Mouse (Mus musculus) stomach, embryonic 14.5 days (tissue): ENCODE results near the gene Pcbp1. TPM values are rescaled to one million over a fixed set of nuclear protein-coding genes. Genes with fewer than 3 reads are reported as not detected.

ENCODE experiments used
- ATAC-seq: fragments of 200-750 bp; cut with Nextera tagmentation; 2 replicates; pipeline ENCODE4 v1.8.0; 2017; ENCODE audit warnings: low read depth, moderate TSS enrichment; ENCODE audit not compliant: insufficient number of reproducible peaks, insufficient read depth, low FRiP score
- H3K27ac ChIP-seq: fragments of 300-500 bp; sonication (generic); 2 replicates; pipeline ENCODE4 v1.5.1; 2014; ENCODE audit warnings: mild to moderate bottlenecking, low read length, moderate library complexity, mixed read lengths
- H3K27me3 ChIP-seq: fragments of 300-500 bp; sonication (generic); 2 replicates; pipeline ENCODE4 v1.6.1; 2014; ENCODE audit warnings: low read length, control low read depth, mixed read lengths; ENCODE audit not compliant: control insufficient read depth, insufficient read depth
- H3K36me3 ChIP-seq: fragments of 300-500 bp; sonication (generic); 2 replicates; pipeline ENCODE4 v1.6.1; 2014; ENCODE audit warnings: mild to moderate bottlenecking, control low read depth, low read length, moderate library complexity, mixed read lengths; ENCODE audit not compliant: control insufficient read depth, insufficient read depth
- H3K4me1 ChIP-seq: fragments of 300-500 bp; sonication (generic); 2 replicates; pipeline ENCODE4 v1.6.1; 2014; ENCODE audit warnings: low read length, control low read depth, mixed read lengths; ENCODE audit not compliant: control insufficient read depth, insufficient read depth
- H3K4me2 ChIP-seq: fragments of 300-500 bp; sonication (generic); replicated peaks from 2 replicates; pipeline ENCODE4 v1.6.1; 2014; ENCODE audit warnings: low read depth, low read length, control low read depth
- H3K4me3 ChIP-seq: fragments of 300-500 bp; sonication (generic); 2 replicates; pipeline ENCODE4 v1.5.1; 2014; ENCODE audit warnings: low read depth, low read length, control low read depth
- H3K9ac ChIP-seq: fragments of 300-500 bp; sonication (generic); replicated peaks from 2 replicates; pipeline ENCODE4 v1.6.1; 2014; ENCODE audit warnings: low read depth, mild to moderate bottlenecking, control low read depth, low read length, moderate library complexity, mixed read lengths
- H3K9me3 ChIP-seq: fragments of 300-500 bp; sonication (generic); 2 replicates; pipeline ENCODE4 v1.6.1; 2016; ENCODE audit warnings: low read depth, low read length, control low read depth; ENCODE audit not compliant: control insufficient read depth
- WGBS: fragments of 180-500 bp; shearing (Covaris S2); extraction: QIAGEN DNeasy Blood & Tissue Kit; methylation state at CpG from one replicate; pipeline ENCODE4 v1.1.7; 2014; 5-methylcytosine and 5-hydroxymethylcytosine counted together
- microRNA-seq: library from miRNA; unstranded; fragments of <30 nt; microRNA quantifications from one replicate; pipeline ENCODE4, GENCODE M21; 2016
- polyA plus RNA-seq: library from polyadenylated mRNA; unstranded; fragments of >200 nt; fragmentation: Nextera tagmentation; extraction: Ambion mirVana; gene quantifications from 2 replicates; pipeline ENCODE4 v1.2.1, GENCODE M21; 2014

Pcbp1 gene
- polyA plus RNA-seq, 1 experiment from 2014 or later: 230 TPM

GRCm38 (mm10) chr6:86480189-86480831 is 45.8 kb downstream of the Pcbp1 start:
- peak overlapping the region; percentile 87 for H3K27ac ChIP-seq
- H3K9me3 ChIP-seq: no peaks in the 10 kb centered on the region
- peak overlapping the region; percentile 41 for H3K4me2 ChIP-seq
- peaks cover 13% of the 10 kb centered on the region; the same call in 1 of the 2 replicates for H3K4me1 ChIP-seq
- peak overlapping the region; percentile 8; the same call in 1 of the 2 replicates for H3K4me3 ChIP-seq
- peak; percentile 49; the same call in 1 of the 2 replicates for ATAC-seq
- no peaks in the 10 kb centered on the region for H3K36me3 ChIP-seq
- peak overlapping the region; percentile 31; the same call in 1 of the 2 replicates for H3K9ac ChIP-seq
- H3K27me3 ChIP-seq: no peaks in the 10 kb centered on the region
- WGBS: 21% methylated on average over 9 of the region's 9 CpGs

GRCm38 (mm10) chr6:86479816-86480188 is 46.3 kb downstream of the Pcbp1 start:
- H3K27ac ChIP-seq: peak overlapping the region; percentile 87
- no peaks in the 10 kb centered on the region for H3K9me3 ChIP-seq
- no peaks in the 10 kb centered on the region for H3K27me3 ChIP-seq
- H3K4me2 ChIP-seq: peak overlapping the region; percentile 41; the same call in 1 of the 2 replicates
- H3K4me1 ChIP-seq: peaks cover 13% of the 10 kb centered on the region; the same call in 1 of the 2 replicates
- H3K4me3 ChIP-seq: no peak overlapping the region
- ATAC-seq: no peak
- H3K36me3 ChIP-seq: no peaks in the 10 kb centered on the region
- no peak overlapping the region for H3K9ac ChIP-seq

GRCm38 (mm10) chr6:86479311-86479710 is 46.8 kb downstream of the Pcbp1 start:
- Histone ChIP-seq H3K9me3 (no peaks in the 10 kb centered on the region), H3K4me1 (peaks cover 13% of the 10 kb centered on the region; the same call in 1 of the 2 replicates), H3K36me3 (no peaks in the 10 kb centered on the region), H3K4me2 (no peak overlapping the region), H3K27ac (peak overlapping the region; percentile 87; the same call in 1 of the 2 replicates), H3K27me3 (no peaks in the 10 kb centered on the region), H3K9ac (no peak overlapping the region), H3K4me3 (no peak overlapping the region)
- no peak for ATAC-seq
- 64% methylated on average over 3 of the region's 3 CpGs for WGBS

- Histone ChIP-seq H3K4me1 (peaks cover 20% of the 10 kb centered on the region; the same call in 1 of the 2 replicates), H3K4me2 (no peak overlapping the region), H3K9ac (no peak overlapping the region), H3K9me3 (no peaks in the 10 kb centered on the region), H3K36me3 (no peaks in the 10 kb centered on the region), H3K27ac (no peak overlapping the region), H3K27me3 (no peaks in the 10 kb centered on the region), H3K4me3 (no peak overlapping the region)
- 70% methylated on average over 5 of the region's 5 CpGs for WGBS
- no peak for ATAC-seq
Measured at GRCm38 (mm10) chr6:86476931-86477330, 49.2 kb downstream of the Pcbp1 start.

GRCm38 (mm10) chr6:86475462-86476167 is 50.5 kb downstream of the Pcbp1 start:
- H3K4me2 ChIP-seq: no peak overlapping the region
- H3K27ac ChIP-seq: peak overlapping the region; percentile 52; the same call in 1 of the 2 replicates
- H3K27me3 ChIP-seq: no peaks in the 10 kb centered on the region
- peaks cover 23% of the 10 kb centered on the region; the same call in 1 of the 2 replicates for H3K4me1 ChIP-seq
- ATAC-seq: no peak
- H3K9me3 ChIP-seq: no peaks in the 10 kb centered on the region
- 62% methylated on average over 9 of the region's 9 CpGs for WGBS
- H3K9ac ChIP-seq: no peak overlapping the region
- H3K4me3 ChIP-seq: no peak overlapping the region
- H3K36me3 ChIP-seq: no peaks in the 10 kb centered on the region; the same call in 1 of the 2 replicates

- ATAC-seq: no peak
- H3K36me3 ChIP-seq: peaks cover 2% of the 10 kb centered on the region; the same call in 1 of the 2 replicates
- no peaks in the 10 kb centered on the region for H3K27me3 ChIP-seq
- H3K4me2 ChIP-seq: no peak overlapping the region
- no peaks in the 10 kb centered on the region for H3K9me3 ChIP-seq
- H3K4me1 ChIP-seq: peaks cover 17% of the 10 kb centered on the region; the same call in 1 of the 2 replicates
- H3K27ac ChIP-seq: no peak overlapping the region
- no peak overlapping the region for H3K9ac ChIP-seq
- H3K4me3 ChIP-seq: no peak overlapping the region
Measured at GRCm38 (mm10) chr6:86474646-86475181, 51.4 kb downstream of the Pcbp1 start.

Small RNA genes lying within 50 kb of the gene (microRNA-seq; reads per million reads assigned to microRNA genes)
- gene Gm22184: not detected

Other genes with a start within 250 kb of the Pcbp1 start
- gene Fam136a, start 160.7 kb downstream of the Pcbp1 start, polyA plus RNA-seq: 123 and 138 TPM in 2 replicates
- 676 and 802 TPM in 2 replicates for gene Snrpg, start 155.0 kb downstream of the Pcbp1 start, polyA plus RNA-seq
- gene Pcyox1, start 129.2 kb downstream of the Pcbp1 start, polyA plus RNA-seq: 102 TPM in 2 replicates
- 236 and 245 TPM in 2 replicates for gene Tia1, start 122.1 kb downstream of the Pcbp1 start, polyA plus RNA-seq
- gene Gm44790, start 99.7 kb downstream of the Pcbp1 start, polyA plus RNA-seq: not detected in 2 replicates
- gene C87436, start 87.9 kb downstream of the Pcbp1 start, polyA plus RNA-seq: 26.3 and 26.8 TPM in 2 replicates
- 3.1 and 5.4 TPM in 2 replicates for gene Asprv1, start 101.8 kb upstream of the Pcbp1 start, polyA plus RNA-seq
- gene Mxd1, start 142.8 kb upstream of the Pcbp1 start, polyA plus RNA-seq: 10.8 and 10.9 TPM in 2 replicates
- 120 and 121 TPM in 2 replicates for gene Snrnp27, start 158.2 kb upstream of the Pcbp1 start, polyA plus RNA-seq
- gene Gmcl1, start 207.1 kb upstream of the Pcbp1 start, polyA plus RNA-seq: 30.9 and 39.8 TPM in 2 replicates